Mouse (Mus musculus) liver, embryonic 12.5 days (tissue): Measurements from ENCODE around the gene Smoc1. TPM values are rescaled to one million over a fixed set of nuclear protein-coding genes. Genes with fewer than 3 reads are reported as not detected.

ENCODE experiments used
- ATAC-seq: fragments of 200-750 bp; cut with Nextera tagmentation; 2 replicates; pipeline ENCODE4 v1.8.0; 2017; ENCODE audit warnings: moderate number of reproducible peaks, mild to moderate bottlenecking, moderate library complexity
- H3K27ac ChIP-seq: fragments of 300-500 bp; sonication (generic); 2 replicates; pipeline ENCODE4 v1.5.1; 2016; ENCODE audit warnings: mild to moderate bottlenecking
- H3K27me3 ChIP-seq: fragments of 300-500 bp; sonication (generic); replicated peaks from 2 replicates; pipeline ENCODE4 v1.6.1; 2016; ENCODE audit warnings: mild to moderate bottlenecking, moderate library complexity
- H3K36me3 ChIP-seq: fragments of 300-500 bp; sonication (generic); 2 replicates; pipeline ENCODE4 v1.6.1; 2016; ENCODE audit warnings: mild to moderate bottlenecking, moderate library complexity
- H3K4me1 ChIP-seq: fragments of 300-500 bp; sonication (generic); 2 replicates; pipeline ENCODE4 v1.6.1; 2016
- H3K4me2 ChIP-seq: fragments of 300-500 bp; sonication (generic); 2 replicates; pipeline ENCODE4 v1.6.1; 2016; ENCODE audit warnings: mild to moderate bottlenecking, moderate library complexity
- H3K4me3 ChIP-seq: fragments of 300-500 bp; sonication (generic); 2 replicates; pipeline ENCODE4 v1.5.1; 2016; ENCODE audit warnings: mild to moderate bottlenecking, moderate library complexity
- H3K9ac ChIP-seq: fragments of 300-500 bp; sonication (generic); 2 replicates; pipeline ENCODE4 v1.6.1; 2016; ENCODE audit warnings: mild to moderate bottlenecking, moderate library complexity
- H3K9me3 ChIP-seq: fragments of 300-500 bp; sonication (generic); replicated peaks from 2 replicates; pipeline ENCODE4 v1.6.1; 2016; ENCODE audit warnings: mild to moderate bottlenecking, moderate library complexity
- WGBS: fragments of 180-500 bp; shearing (Covaris S2); methylation state at CpG from one replicate; pipeline ENCODE4 v1.1.7; 2016; ENCODE audit not compliant: insufficient replicate concordance; 5-methylcytosine and 5-hydroxymethylcytosine counted together
- polyA plus RNA-seq: library from polyadenylated mRNA; unstranded; fragments of >200 nt; fragmentation: Nextera tagmentation; extraction: Ambion mirVana; gene quantifications from 2 replicates; pipeline ENCODE4 v1.2.1, GENCODE M21; 2016

The Smoc1 gene
- polyA plus RNA-seq, 1 experiment from 2014 or later = 7.9 TPM

- no peak for ATAC-seq
- no peaks in the 10 kb centered on the region for H3K27me3 ChIP-seq
- no peak overlapping the region for H3K4me2 ChIP-seq
- 71% methylated on average over 4 of the region's 4 CpGs for WGBS
- H3K36me3 ChIP-seq = no peaks in the 10 kb centered on the region
- 0 out of 2 replicates have a peak, but pooled peaks cover 3% of the 10 kb centered on the region for H3K4me1 ChIP-seq
- H3K9ac ChIP-seq = no peak overlapping the region
- H3K27ac ChIP-seq = no peak overlapping the region
- H3K9me3 ChIP-seq = no peaks in the 10 kb centered on the region
- H3K4me3 ChIP-seq = no peak overlapping the region
Observed at GRCm38 (mm10) chr12:81186081-81186480, 159.5 kb downstream of the Smoc1 start.

DNA sequence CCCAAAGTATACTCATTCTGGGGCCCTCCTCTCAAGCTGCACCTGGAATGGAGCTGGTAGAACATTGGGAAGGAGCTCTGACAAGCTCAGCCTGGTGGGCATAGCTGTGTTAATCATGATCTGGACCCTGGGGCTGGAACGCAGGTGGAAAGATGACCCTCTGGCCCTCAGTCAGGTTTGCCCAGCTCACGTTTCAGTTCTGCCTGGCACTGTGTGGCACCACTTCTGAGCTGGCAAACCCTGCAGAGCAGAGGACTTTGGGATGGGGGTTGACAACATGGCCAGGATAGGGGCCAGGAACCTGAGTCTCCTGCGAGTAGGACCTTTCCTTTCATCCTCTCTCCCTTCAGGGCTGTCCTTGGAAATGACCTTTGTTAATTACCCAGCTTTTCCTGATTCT is 160.1 kb downstream of the Smoc1 start:
- Histone ChIP-seq H3K36me3 (no peaks in the 10 kb centered on the region), H3K4me3 (no peak overlapping the region), H3K4me2 (no peak overlapping the region), H3K4me1 (0 out of 2 replicates have a peak, but pooled peaks cover 3% of the 10 kb centered on the region), H3K9me3 (no peaks in the 10 kb centered on the region), H3K9ac (no peak overlapping the region), H3K27me3 (no peaks in the 10 kb centered on the region), H3K27ac (no peak overlapping the region)
- whole genome bisulfite sequencing = 68% methylated on average over 3 of the region's 3 CpGs
- no peak for ATAC-seq

GRCm38 (mm10) chr12:81188423-81188822 is 161.8 kb downstream of the Smoc1 start:
- no peaks in the 10 kb centered on the region for H3K27me3 ChIP-seq
- 0 out of 2 replicates have a peak, but pooled peaks cover 3% of the 10 kb centered on the region for H3K4me1 ChIP-seq
- no peaks in the 10 kb centered on the region for H3K9me3 ChIP-seq
- H3K36me3 ChIP-seq = no peaks in the 10 kb centered on the region
- no peak overlapping the region for H3K4me3 ChIP-seq
- peak; percentile 34; the same call in 1 of the 2 replicates for ATAC-seq
- H3K27ac ChIP-seq = no peak overlapping the region
- H3K9ac ChIP-seq = no peak overlapping the region
- no peak overlapping the region for H3K4me2 ChIP-seq
- WGBS = 47% methylated on average over 3 of the region's 3 CpGs

- no peak for ATAC-seq
- no peak overlapping the region for H3K4me3 ChIP-seq
- 0 out of 2 replicates have a peak, but pooled peaks cover 3% of the 10 kb centered on the region for H3K4me1 ChIP-seq
- no peak overlapping the region for H3K9ac ChIP-seq
- no peaks in the 10 kb centered on the region for H3K9me3 ChIP-seq
- H3K27ac ChIP-seq = no peak overlapping the region
- H3K36me3 ChIP-seq = no peaks in the 10 kb centered on the region
- H3K4me2 ChIP-seq = no peak overlapping the region
- WGBS = 75% methylated on average over 4 of the region's 4 CpGs
- no peaks in the 10 kb centered on the region for H3K27me3 ChIP-seq
Observed at GRCm38 (mm10) chr12:81188996-81189395, 162.4 kb downstream of the Smoc1 start.

DNA sequence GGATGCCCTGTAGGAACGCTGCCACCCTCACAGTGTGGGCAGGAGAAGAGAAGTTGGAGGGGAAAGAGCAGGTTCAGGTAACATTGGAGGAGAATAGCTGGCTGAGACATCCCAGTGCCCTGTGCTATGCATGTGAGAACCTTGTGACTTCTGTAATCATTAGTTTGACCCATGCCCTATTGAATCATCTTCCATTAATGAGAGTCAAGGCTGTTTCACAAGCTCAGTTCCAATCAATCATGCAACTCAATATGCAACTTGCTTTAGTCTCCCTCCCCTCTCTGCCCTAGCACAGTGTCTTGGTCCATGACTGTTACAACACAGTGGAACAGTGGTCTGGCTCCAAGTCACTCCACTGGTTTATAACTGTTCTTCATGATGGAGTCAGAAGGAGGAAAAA is 163.0 kb downstream of the Smoc1 start:
- peak; percentile 51; the same call in 1 of the 2 replicates for ATAC-seq
- no peaks in the 10 kb centered on the region for H3K36me3 ChIP-seq
- WGBS = 56% methylated on average over 1 of the region's 1 CpGs

GRCm38 (mm10) chr12:81193968-81194367 is 167.4 kb downstream of the Smoc1 start:
- WGBS = 52% methylated on average over 2 of the region's 2 CpGs
- Histone ChIP-seq H3K9ac (no peak overlapping the region), H3K4me1 (0 out of 2 replicates have a peak, but pooled peaks cover 6% of the 10 kb centered on the region), H3K36me3 (no peaks in the 10 kb centered on the region), H3K27ac (no peak overlapping the region), H3K27me3 (no peaks in the 10 kb centered on the region), H3K9me3 (no peaks in the 10 kb centered on the region), H3K4me2 (no peak overlapping the region), H3K4me3 (no peak overlapping the region)
- no peak for ATAC-seq

More for the DNA sequence above, 163.0 kb downstream of the Smoc1 start:
- Histone ChIP-seq H3K4me1 (0 out of 2 replicates have a peak, but pooled peaks cover 3% of the 10 kb centered on the region), H3K9me3 (no peaks in the 10 kb centered on the region), H3K27ac (no peak overlapping the region), H3K4me3 (no peak overlapping the region), H3K27me3 (no peaks in the 10 kb centered on the region), H3K4me2 (no peak overlapping the region), H3K9ac (no peak overlapping the region)

DNA sequence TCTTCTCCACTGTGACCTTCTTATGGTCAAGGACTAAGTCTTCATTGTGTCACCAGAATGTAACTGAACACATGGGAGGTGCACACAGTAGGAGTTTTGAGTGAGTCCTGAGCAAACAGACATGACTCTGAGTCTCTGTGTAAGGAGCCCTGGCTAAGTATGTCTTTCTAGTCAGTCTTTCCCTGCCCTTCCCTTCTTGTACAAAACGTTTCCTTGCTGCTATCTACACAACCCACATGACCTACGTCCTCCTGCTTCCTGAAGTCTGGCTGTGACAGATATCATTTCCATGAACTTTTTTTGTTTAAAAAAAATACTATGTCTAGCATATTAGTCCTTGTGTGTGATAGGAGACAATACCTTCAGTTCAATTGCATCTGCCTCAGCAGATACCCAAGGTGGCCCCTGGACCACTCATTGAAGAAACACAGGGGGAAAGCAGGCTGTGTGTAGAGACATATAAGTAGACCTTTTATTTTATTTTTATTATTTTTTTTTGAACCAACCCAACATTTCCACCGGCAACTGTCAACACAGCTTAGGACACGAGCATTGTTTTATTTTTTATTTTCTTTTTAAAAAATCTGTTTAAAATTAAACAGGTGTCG is 171.0 kb downstream of the Smoc1 start:
- no peaks in the 10 kb centered on the region for H3K36me3 ChIP-seq
- H3K27ac ChIP-seq = no peak overlapping the region
- H3K9ac ChIP-seq = no peak overlapping the region
- no peaks in the 10 kb centered on the region for H3K9me3 ChIP-seq
- 42% methylated on average over 5 of the region's 5 CpGs for WGBS
- ATAC-seq = peak; percentile 75
- H3K4me2 ChIP-seq = no peak overlapping the region
- no peak overlapping the region for H3K4me3 ChIP-seq
- no peaks in the 10 kb centered on the region for H3K27me3 ChIP-seq
- 0 out of 2 replicates have a peak, but pooled peaks cover 5% of the 10 kb centered on the region for H3K4me1 ChIP-seq

DNA sequence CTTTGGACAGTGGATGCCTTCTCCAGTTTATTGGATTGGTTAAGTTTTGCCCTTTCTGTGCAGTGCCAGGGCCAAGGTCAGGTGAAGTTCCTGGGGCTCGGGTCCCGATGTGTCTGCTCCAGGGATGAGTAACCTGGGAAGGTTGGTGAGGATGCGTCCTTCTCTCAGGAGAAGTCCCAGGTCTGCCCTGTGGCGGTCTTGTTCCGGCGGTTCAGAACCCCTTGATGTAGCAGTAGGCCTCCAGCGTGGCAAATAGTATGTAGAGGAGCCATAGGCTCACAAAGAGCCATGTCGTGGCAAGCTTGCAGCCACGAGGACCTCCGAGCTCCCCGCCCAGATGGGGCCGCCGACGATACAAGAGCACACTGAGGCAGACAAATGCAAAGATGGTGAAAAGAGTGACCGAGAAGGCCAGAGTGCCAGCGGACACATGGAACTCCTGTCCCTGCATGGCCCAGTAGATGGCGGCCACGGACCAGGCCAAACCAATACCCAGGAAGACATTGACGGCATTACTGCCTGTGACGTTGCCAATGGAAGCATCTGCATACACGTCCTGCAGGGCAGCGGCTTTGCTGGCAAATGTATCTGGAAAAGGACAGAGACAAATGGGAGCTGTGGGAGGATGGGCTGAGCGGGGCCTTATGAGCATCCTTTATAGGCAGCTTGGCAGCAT is 172.8 kb downstream of the Smoc1 start:
- Histone ChIP-seq H3K27ac (no peak overlapping the region), H3K4me1 (0 out of 2 replicates have a peak, but pooled peaks cover 5% of the 10 kb centered on the region), H3K4me2 (no peak overlapping the region), H3K4me3 (no peak overlapping the region), H3K9me3 (no peaks in the 10 kb centered on the region), H3K36me3 (no peaks in the 10 kb centered on the region), H3K27me3 (no peaks in the 10 kb centered on the region), H3K9ac (no peak overlapping the region)
- 29% methylated on average over 23 of the region's 23 CpGs for WGBS
- ATAC-seq = no peak

- no peaks in the 10 kb centered on the region for H3K36me3 ChIP-seq
- H3K9ac ChIP-seq = no peak overlapping the region
- no peak for ATAC-seq
- no peaks in the 10 kb centered on the region for H3K9me3 ChIP-seq
- H3K27me3 ChIP-seq = no peaks in the 10 kb centered on the region
- no peak overlapping the region for H3K4me2 ChIP-seq
- H3K4me3 ChIP-seq = no peak overlapping the region
- 0 out of 2 replicates have a peak, but pooled peaks cover 4% of the 10 kb centered on the region for H3K4me1 ChIP-seq
- H3K27ac ChIP-seq = no peak overlapping the region
- 34% methylated on average over 1 of the region's 1 CpGs for WGBS
Observed at GRCm38 (mm10) chr12:81203226-81203625, 176.6 kb downstream of the Smoc1 start.

- WGBS = 18% methylated on average over 6 of the region's 6 CpGs
Observed at GRCm38 (mm10) chr12:81205619-81206560, 179.3 kb downstream of the Smoc1 start.

GRCm38 (mm10) chr12:81208559-81208958 is 182.0 kb downstream of the Smoc1 start:
- Histone ChIP-seq H3K9ac (no peak overlapping the region), H3K36me3 (no peaks in the 10 kb centered on the region), H3K4me3 (no peak overlapping the region), H3K4me2 (no peak overlapping the region), H3K27me3 (no peaks in the 10 kb centered on the region), H3K27ac (no peak overlapping the region), H3K9me3 (no peaks in the 10 kb centered on the region), H3K4me1 (no peaks in the 10 kb centered on the region)
- 26% methylated on average over 2 of the region's 2 CpGs for WGBS
- no peak for ATAC-seq

More at GRCm38 (mm10) chr12:81205619-81206560, 179.3 kb downstream of the Smoc1 start:
- Histone ChIP-seq H3K4me3 (no peak overlapping the region), H3K9ac (no peak overlapping the region), H3K36me3 (no peaks in the 10 kb centered on the region), H3K27me3 (no peaks in the 10 kb centered on the region), H3K27ac (no peak overlapping the region), H3K4me2 (no peak overlapping the region), H3K9me3 (no peaks in the 10 kb centered on the region), H3K4me1 (no peaks in the 10 kb centered on the region)
- no peak for ATAC-seq
